ENCODE assay signal across 8 mouse cellular contexts in genomic region chr4:149166957-149167611, GRCm38 (mm10). TPM values are rescaled to one million over a fixed set of nuclear protein-coding genes. Genes with fewer than 3 reads are reported as not detected.
DNase-seq lines count a peak whose midpoint lies in the region; ATAC-seq and TF ChIP-seq lines count a peak whose summit lies in the region.

No protein-coding gene starts in this region.

- H3K9ac ChIP-seq in limb, embryonic 15.5 days: peak overlapping the region; percentile 48
- peak overlapping the region; percentile 44 for H3K9ac ChIP-seq in midbrain, embryonic 15.5 days

- no peaks in the 10 kb centered on the region for H3K27me3 ChIP-seq in hindbrain, embryonic 10.5 days (ENCODE audit: insufficient read depth, poor library complexity, severe bottlenecking)
- H3K27me3 ChIP-seq in limb, embryonic 15.5 days: no peaks in the 10 kb centered on the region
- no peaks in the 10 kb centered on the region for H3K27me3 ChIP-seq in midbrain, embryonic 15.5 days (replicated peaks)

- H3K27ac ChIP-seq in left cerebral cortex, adult 2 months: peak overlapping the region; percentile 20
- peak overlapping the region; percentile 91 for H3K27ac ChIP-seq in hindbrain, embryonic 10.5 days
- peak overlapping the region; percentile 89 for H3K27ac ChIP-seq in limb, embryonic 15.5 days
- peak overlapping the region; percentile 68 for H3K27ac ChIP-seq in midbrain, embryonic 15.5 days

- TF ChIP-seq CTCF in left cerebral cortex, adult 2 months (IDR thresholded peaks at IDR 0.05): no peak

- DNase-seq in left cerebral cortex, adult 2 months (ENCODE audit: extremely low spot score in 1 of 2, low spot score in 2 of 2): no peak
- no peak for DNase-seq in left cerebral cortex, adult 8-10 months (ENCODE audit: low spot score in 2 of 2)
- DNase-seq in embryo, embryonic 11 days: peak; percentile 52
- DNase-seq in hindbrain, embryonic 10.5 days (ENCODE audit: low spot score): no peak
- peak; percentile 38 for DNase-seq in thymus, postnatal 0 days (ENCODE audit: low spot score)
- no peak for DNase-seq in frontal cortex, postnatal 25 days (ENCODE audit: low spot score in 2 of 2)

- intact Hi-C loops in left cerebral cortex, adult 2 months (cut with DNase I): loop anchor here (5.0 kb wide), 1 partner anchor 140 kb away; the partner anchor contains the start of gene Kif1b

- H3K4me2 ChIP-seq in limb, embryonic 15.5 days: peak overlapping the region; percentile 86
- H3K4me2 ChIP-seq in midbrain, embryonic 15.5 days: peak overlapping the region; percentile 98

- peak overlapping the region; percentile 94 for H3K4me3 ChIP-seq in left cerebral cortex, adult 2 months
- H3K4me3 ChIP-seq in hindbrain, embryonic 10.5 days: peak overlapping the region; percentile 76
- H3K4me3 ChIP-seq in limb, embryonic 15.5 days: peak overlapping the region; percentile 74
- H3K4me3 ChIP-seq in midbrain, embryonic 15.5 days: peak overlapping the region; percentile 99

- H3K9me3 ChIP-seq in hindbrain, embryonic 10.5 days: no peaks in the 10 kb centered on the region
- H3K9me3 ChIP-seq in limb, embryonic 15.5 days: no peaks in the 10 kb centered on the region
- H3K9me3 ChIP-seq in midbrain, embryonic 15.5 days: no peaks in the 10 kb centered on the region

- H3K4me1 ChIP-seq in hindbrain, embryonic 10.5 days (replicated peaks): peaks cover 35% of the 10 kb centered on the region
- H3K4me1 ChIP-seq in limb, embryonic 15.5 days: peaks cover 20% of the 10 kb centered on the region
- peaks cover 17% of the 10 kb centered on the region for H3K4me1 ChIP-seq in midbrain, embryonic 15.5 days

- 2% methylated on average over 27 of the region's 27 CpGs for WGBS in hindbrain, embryonic 10.5 days
- WGBS in limb, embryonic 15.5 days: under 1% methylated on average over 27 of the region's 27 CpGs
- WGBS in midbrain, embryonic 15.5 days: under 1% methylated on average over 27 of the region's 27 CpGs

- peaks cover 32% of the 10 kb centered on the region for H3K36me3 ChIP-seq in hindbrain, embryonic 10.5 days
- H3K36me3 ChIP-seq in limb, embryonic 15.5 days: peaks cover 26% of the 10 kb centered on the region
- H3K36me3 ChIP-seq in midbrain, embryonic 15.5 days (replicated peaks): peaks cover 3% of the 10 kb centered on the region; the same call in 1 of the 2 replicates

- 0 out of 2 replicates have a peak, but pooled peaks have one; percentile 8 for ATAC-seq in limb, embryonic 15.5 days (ENCODE audit: insufficient number of reproducible peaks, low FRiP score, low TSS enrichment, low read depth)
- peak; percentile 68 for ATAC-seq in midbrain, embryonic 15.5 days (replicated peaks)

RNA-seq across cellular contexts. Expression of gene Pgd, which starts 0.5 kb away (rescaled TPM):
- 10 to 100 TPM; 35.1 to 36.5 TPM for total RNA-seq in left cerebral cortex, adult 2 months (2021)
- 10 to 100 TPM; 36.0 to 43.8 (median 40.9) TPM for total RNA-seq in left cerebral cortex, adult 8-10 months (2022)
- 143 and 161 TPM in 2 replicates for polyA plus RNA-seq in hindbrain, embryonic 10.5 days (2016; fragmentation: Nextera tagmentation; extraction: Ambion mirVana)
- polyA plus RNA-seq in limb, embryonic 15.5 days (2015; fragmentation: Nextera tagmentation; extraction: Ambion mirVana): 108 and 111 TPM in 2 replicates
- polyA plus RNA-seq in midbrain, embryonic 15.5 days (2015; fragmentation: Nextera tagmentation; extraction: Ambion mirVana): 121 and 124 TPM in 2 replicates
- polyA plus RNA-seq in thymus, postnatal 0 days (2015; fragmentation: Nextera tagmentation; extraction: Ambion mirVana): 77.6 and 89.0 TPM in 2 replicates

RNA-seq across cellular contexts. Expression of gene Cenps, which starts 29.7 kb away (rescaled TPM):
- 10 to 100 TPM; 30.5 to 32.7 TPM for total RNA-seq in left cerebral cortex, adult 2 months (2021)
- 10 to 100 TPM; 24.4 to 29.1 (median 25.8) TPM for total RNA-seq in left cerebral cortex, adult 8-10 months (2022)
- polyA plus RNA-seq in hindbrain, embryonic 10.5 days (2016; fragmentation: Nextera tagmentation; extraction: Ambion mirVana): 56.0 and 61.9 TPM in 2 replicates
- polyA plus RNA-seq in limb, embryonic 15.5 days (2015; fragmentation: Nextera tagmentation; extraction: Ambion mirVana): 27.6 and 27.9 TPM in 2 replicates
- 15.3 and 15.7 TPM in 2 replicates for polyA plus RNA-seq in midbrain, embryonic 15.5 days (2015; fragmentation: Nextera tagmentation; extraction: Ambion mirVana)
- polyA plus RNA-seq in thymus, postnatal 0 days (2015; fragmentation: Nextera tagmentation; extraction: Ambion mirVana): 49.1 and 51.2 TPM in 2 replicates

RNA-seq across cellular contexts. Expression of gene Cort, which starts 40.5 kb away (rescaled TPM):
- 10 to 100 TPM; 12.6 to 14.1 TPM for total RNA-seq in left cerebral cortex, adult 2 months (2021)
- total RNA-seq in left cerebral cortex, adult 8-10 months (2022): 10 to 100 TPM in 3 of 4 experiments, 1 to 10 TPM in 1; 8.3 to 14.0 (median 11.0) TPM
- polyA plus RNA-seq in hindbrain, embryonic 10.5 days (2016; fragmentation: Nextera tagmentation; extraction: Ambion mirVana): 0.25 and 1.0 TPM in 2 replicates
- 0.37 TPM in 1 of 2 replicates, not detected in the other for polyA plus RNA-seq in limb, embryonic 15.5 days (2015; fragmentation: Nextera tagmentation; extraction: Ambion mirVana)
- 0.62 TPM in 1 of 2 replicates, not detected in the other for polyA plus RNA-seq in midbrain, embryonic 15.5 days (2015; fragmentation: Nextera tagmentation; extraction: Ambion mirVana)
- polyA plus RNA-seq in thymus, postnatal 0 days (2015; fragmentation: Nextera tagmentation; extraction: Ambion mirVana): 0.19 TPM in 1 of 2 replicates, not detected in the other

Comparison
In these comparisons a context has a peak if more than half of its experiments do, and no peak if none do; other contexts are left out.
1. DNase-seq: peak in embryo, embryonic 11 days (single experiment) and thymus, postnatal 0 days (single experiment); none in left cerebral cortex, adult 2 months (0 of 2), left cerebral cortex, adult 8-10 months (0 of 2), hindbrain, embryonic 10.5 days (single experiment) and frontal cortex, postnatal 25 days (0 of 2).
2. H3K27ac ChIP-seq: peak in every context shown above with its lines; median percentile 91 in hindbrain, embryonic 10.5 days; 89 in limb, embryonic 15.5 days; 68 in midbrain, embryonic 15.5 days; 20 in left cerebral cortex, adult 2 months.
3. Peak in every context shown above with its lines, with median percentiles within 50 percentile points of each other: H3K4me3 ChIP-seq.